Mouse (Mus musculus): Measurements from ENCODE around the gene Gm11034.

- TF ChIP-seq CTCF (IDR thresholded peaks at IDR 0.05; ENCODE audit: low read depth, low read length) (peak; percentile 50), POLR2A (IDR thresholded peaks at IDR 0.05; ENCODE audit: insufficient read depth, low read length) (peak; percentile 30), EP300 (IDR thresholded peaks at IDR 0.05; ENCODE audit: insufficient read depth, low read depth, low read length) (0 out of 2 replicates have a peak, but pooled peaks have one; percentile 44)
Observed at GRCm38 (mm10) chr8:72239499-72240402, 26.3 kb upstream of the Gm11034 start, which contains the start of gene Ap1m1.
